Mouse (Mus musculus) hindbrain, embryonic 12.5 days (tissue): ENCODE measurements around the gene Pde4d. TPM values are rescaled to one million over a fixed set of nuclear protein-coding genes. Genes with fewer than 3 reads are reported as not detected.

Source experiments
- ATAC-seq: fragments of 200-750 bp; cut with Nextera tagmentation; 2 replicates; pipeline ENCODE4 v1.8.0; 2017; ENCODE audit warnings: moderate TSS enrichment; ENCODE audit not compliant: low FRiP score
- H3K27ac ChIP-seq: fragments of 300-500 bp; sonication (generic); 2 replicates; pipeline ENCODE4 v1.5.1; 2016; ENCODE audit warnings: mild to moderate bottlenecking
- H3K27me3 ChIP-seq: fragments of 300-500 bp; sonication (generic); 2 replicates; pipeline ENCODE4 v1.6.1; 2016; ENCODE audit warnings: mild to moderate bottlenecking
- H3K36me3 ChIP-seq: fragments of 300-500 bp; sonication (generic); 2 replicates; pipeline ENCODE4 v1.6.1; 2016; ENCODE audit warnings: mild to moderate bottlenecking
- H3K4me1 ChIP-seq: fragments of 300-500 bp; sonication (generic); 2 replicates; pipeline ENCODE4 v1.6.1; 2016
- H3K4me2 ChIP-seq: fragments of 300-500 bp; sonication (generic); replicated peaks from 2 replicates; pipeline ENCODE4 v1.6.1; 2016; ENCODE audit warnings: mild to moderate bottlenecking
- H3K4me3 ChIP-seq: fragments of 300-500 bp; sonication (generic); 2 replicates; pipeline ENCODE4 v1.5.1; 2016; ENCODE audit warnings: mild to moderate bottlenecking
- H3K9ac ChIP-seq: fragments of 300-500 bp; sonication (generic); 2 replicates; pipeline ENCODE4 v1.6.1; 2016; ENCODE audit warnings: mild to moderate bottlenecking, moderate library complexity
- H3K9me3 ChIP-seq: fragments of 300-500 bp; sonication (generic); replicated peaks from 2 replicates; pipeline ENCODE4 v1.6.1; 2016; ENCODE audit warnings: mild to moderate bottlenecking
- WGBS: fragments of 180-500 bp; shearing (Covaris S2); methylation state at CpG from one replicate; pipeline ENCODE4 v1.1.7; 2016; 5-methylcytosine and 5-hydroxymethylcytosine counted together
- polyA plus RNA-seq: library from polyadenylated mRNA; unstranded; fragments of >200 nt; fragmentation: Nextera tagmentation; extraction: Ambion mirVana; gene quantifications from 2 replicates; pipeline ENCODE4 v1.2.1, GENCODE M21; 2016

The Pde4d gene
- polyA plus RNA-seq, 1 experiment from 2014 or later = 20.6 TPM

GRCm38 (mm10) chr13:109829444-109829843 lies 1379.7 kb downstream of the Pde4d start:
- no peak for ATAC-seq
- no peak overlapping the region for H3K27ac ChIP-seq
- H3K27me3 ChIP-seq = no peaks in the 10 kb centered on the region
- no peak overlapping the region for H3K4me3 ChIP-seq
- 79% methylated on average over 3 of the region's 3 CpGs for WGBS
- H3K4me1 ChIP-seq = peaks cover 6% of the 10 kb centered on the region
- H3K9me3 ChIP-seq = no peaks in the 10 kb centered on the region
- no peak overlapping the region for H3K4me2 ChIP-seq
- no peaks in the 10 kb centered on the region for H3K36me3 ChIP-seq
- H3K9ac ChIP-seq = no peak overlapping the region

DNA sequence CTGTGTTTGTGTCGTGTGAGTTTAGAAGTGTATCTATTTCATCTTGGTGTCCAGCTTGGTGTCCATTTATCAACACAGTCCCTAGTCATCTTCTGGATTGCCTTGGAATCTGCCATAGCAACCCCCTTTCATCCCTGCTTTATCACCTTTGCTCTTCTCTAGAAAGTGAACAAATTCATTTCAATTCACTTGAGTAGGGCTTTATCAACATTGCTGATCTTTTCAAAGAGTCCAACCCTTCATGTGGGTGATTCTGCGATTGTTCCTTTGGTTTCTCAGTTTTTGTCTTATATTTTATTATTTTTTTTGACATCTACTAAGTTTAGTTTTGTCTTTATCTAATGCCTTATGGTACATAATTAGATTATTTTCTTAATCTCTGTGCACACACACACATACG lies 1385.2 kb downstream of the Pde4d start:
- Histone ChIP-seq H3K27ac (no peak overlapping the region), H3K4me1 (no peaks in the 10 kb centered on the region), H3K9me3 (no peaks in the 10 kb centered on the region), H3K36me3 (no peaks in the 10 kb centered on the region), H3K4me3 (no peak overlapping the region), H3K4me2 (no peak overlapping the region), H3K9ac (no peak overlapping the region), H3K27me3 (no peaks in the 10 kb centered on the region)
- 88% methylated on average over 3 of the region's 3 CpGs for WGBS
- no peak for ATAC-seq

GRCm38 (mm10) chr13:109837453-109837852 lies 1387.7 kb downstream of the Pde4d start:
- Histone ChIP-seq H3K4me2 (no peak overlapping the region), H3K4me1 (no peaks in the 10 kb centered on the region), H3K27me3 (no peaks in the 10 kb centered on the region), H3K36me3 (no peaks in the 10 kb centered on the region), H3K9ac (no peak overlapping the region), H3K27ac (no peak overlapping the region), H3K9me3 (no peaks in the 10 kb centered on the region), H3K4me3 (no peak overlapping the region)
- 90% methylated on average over 11 of the region's 11 CpGs for WGBS
- no peak for ATAC-seq

DNA sequence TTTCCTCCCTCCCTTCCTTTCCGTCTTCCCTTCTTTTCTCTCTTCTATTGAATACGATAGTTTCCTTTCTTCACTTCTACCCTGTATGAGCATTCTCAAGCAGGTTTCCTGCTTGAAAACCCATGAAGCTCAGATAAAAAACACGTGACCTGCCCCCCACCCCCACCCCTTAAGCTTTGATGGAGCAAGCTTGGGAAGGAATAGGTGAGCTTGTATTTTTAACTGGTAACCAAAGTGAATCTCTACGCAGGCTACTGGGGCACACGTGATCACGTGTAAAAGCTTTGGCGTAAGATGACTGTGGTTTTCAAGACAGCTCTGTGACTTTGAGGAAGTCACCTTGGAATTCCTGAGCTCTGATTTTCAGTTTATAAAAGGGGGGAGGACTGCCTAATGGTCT lies 1388.2 kb downstream of the Pde4d start:
- Histone ChIP-seq H3K36me3 (no peaks in the 10 kb centered on the region), H3K9me3 (no peaks in the 10 kb centered on the region), H3K4me1 (no peaks in the 10 kb centered on the region), H3K4me2 (no peak overlapping the region), H3K9ac (no peak overlapping the region), H3K4me3 (no peak overlapping the region), H3K27me3 (no peaks in the 10 kb centered on the region), H3K27ac (no peak overlapping the region)
- 91% methylated on average over 7 of the region's 7 CpGs for WGBS
- no peak for ATAC-seq

DNA sequence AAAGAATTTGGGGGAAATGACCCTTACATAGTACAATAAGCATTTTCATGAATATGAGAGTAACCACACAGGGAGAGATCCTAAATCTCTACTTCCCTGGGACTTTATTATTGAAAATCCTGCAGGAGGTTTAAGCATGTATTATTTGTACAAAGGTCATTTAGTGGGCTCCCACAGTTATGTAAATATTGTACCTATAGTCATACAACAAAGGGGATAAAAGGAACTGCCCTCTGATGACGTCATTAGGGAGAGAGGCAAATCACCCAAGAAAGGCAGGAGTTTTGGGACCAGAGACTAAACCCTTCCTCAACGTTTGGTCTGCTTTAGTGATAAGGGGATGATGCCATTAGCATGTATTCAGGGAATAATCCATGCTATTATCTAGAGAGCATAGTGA lies 1390.5 kb downstream of the Pde4d start:
- no peaks in the 10 kb centered on the region for H3K36me3 ChIP-seq
- ATAC-seq = no peak
- no peak overlapping the region for H3K4me2 ChIP-seq
- WGBS = 27% methylated on average over 2 of the region's 2 CpGs
- no peaks in the 10 kb centered on the region for H3K9me3 ChIP-seq
- no peak overlapping the region for H3K4me3 ChIP-seq
- H3K4me1 ChIP-seq = no peaks in the 10 kb centered on the region
- H3K27ac ChIP-seq = no peak overlapping the region
- no peak overlapping the region for H3K9ac ChIP-seq
- H3K27me3 ChIP-seq = no peaks in the 10 kb centered on the region

DNA sequence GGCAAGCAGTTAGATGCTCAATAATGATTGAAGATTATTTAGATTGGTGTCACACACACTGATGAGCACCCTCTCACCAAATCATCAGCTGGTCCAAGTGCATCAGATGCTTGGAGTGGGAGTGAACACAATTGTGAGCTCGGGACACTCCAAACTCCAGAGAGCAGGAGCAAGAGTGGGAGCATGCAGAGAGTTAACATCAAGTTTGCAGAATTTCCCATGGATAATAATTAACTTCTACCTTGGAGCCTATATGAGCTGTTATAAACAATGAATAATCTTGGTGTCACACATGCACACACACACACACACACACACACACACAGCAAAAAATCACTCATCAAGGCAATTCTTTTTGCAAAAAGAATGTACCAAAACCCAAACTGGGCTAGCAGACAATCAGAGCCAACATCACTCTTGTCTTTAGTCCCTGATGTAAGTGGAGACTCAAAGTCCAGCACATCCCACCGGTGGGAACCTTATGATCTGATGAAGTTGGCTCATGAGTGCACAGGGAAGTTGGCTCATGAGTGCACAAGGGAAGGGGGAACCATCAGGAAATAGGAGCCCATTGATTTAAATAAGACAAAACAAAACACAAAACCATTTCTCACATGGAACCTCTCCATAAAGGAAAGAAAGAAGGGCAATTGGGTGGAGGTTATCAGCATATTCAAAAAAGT lies 1391.5 kb downstream of the Pde4d start:
- H3K9me3 ChIP-seq = no peaks in the 10 kb centered on the region
- no peak for ATAC-seq
- H3K4me2 ChIP-seq = no peak overlapping the region
- no peak overlapping the region for H3K4me3 ChIP-seq
- 81% methylated on average over 2 of the region's 2 CpGs for WGBS
- H3K27me3 ChIP-seq = no peaks in the 10 kb centered on the region
- no peaks in the 10 kb centered on the region for H3K4me1 ChIP-seq
- H3K9ac ChIP-seq = no peak overlapping the region
- no peaks in the 10 kb centered on the region for H3K36me3 ChIP-seq
- H3K27ac ChIP-seq = no peak overlapping the region

DNA sequence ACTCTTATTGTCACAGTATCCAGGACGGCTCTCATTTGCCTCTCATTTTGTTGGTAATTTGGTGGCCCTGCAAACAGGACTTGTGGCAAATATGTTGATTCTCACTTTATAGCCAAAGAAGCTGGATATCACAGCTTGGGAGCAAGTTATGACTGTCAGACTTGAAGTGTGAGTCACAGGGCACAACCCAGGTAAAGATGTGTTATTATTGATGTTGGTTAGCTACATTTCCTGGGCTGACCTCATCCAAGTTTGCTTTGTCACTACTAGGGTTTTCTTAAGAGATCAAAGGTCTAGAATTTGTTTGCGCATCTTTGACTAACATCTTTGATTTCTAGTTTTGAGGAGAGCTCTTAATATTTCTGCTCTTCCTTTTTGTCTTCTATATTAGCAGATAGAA lies 1393.2 kb downstream of the Pde4d start:
- no peak overlapping the region for H3K4me3 ChIP-seq
- no peak overlapping the region for H3K27ac ChIP-seq
- H3K36me3 ChIP-seq = no peaks in the 10 kb centered on the region
- H3K4me2 ChIP-seq = no peak overlapping the region
- H3K27me3 ChIP-seq = no peaks in the 10 kb centered on the region
- no peak for ATAC-seq
- no peak overlapping the region for H3K9ac ChIP-seq
- no peaks in the 10 kb centered on the region for H3K4me1 ChIP-seq
- no peaks in the 10 kb centered on the region for H3K9me3 ChIP-seq
- 98% methylated on average over 2 of the region's 2 CpGs for WGBS

- H3K9ac ChIP-seq = no peak overlapping the region
- H3K4me3 ChIP-seq = no peak overlapping the region
- no peaks in the 10 kb centered on the region for H3K9me3 ChIP-seq
- no peak for ATAC-seq
- no peaks in the 10 kb centered on the region for H3K27me3 ChIP-seq
- H3K4me2 ChIP-seq = no peak overlapping the region
- H3K36me3 ChIP-seq = no peaks in the 10 kb centered on the region
- H3K4me1 ChIP-seq = no peaks in the 10 kb centered on the region
- 87% methylated on average over 6 of the region's 6 CpGs for WGBS
- no peak overlapping the region for H3K27ac ChIP-seq
Observed at GRCm38 (mm10) chr13:109844828-109845227, 1395.1 kb downstream of the Pde4d start.

DNA sequence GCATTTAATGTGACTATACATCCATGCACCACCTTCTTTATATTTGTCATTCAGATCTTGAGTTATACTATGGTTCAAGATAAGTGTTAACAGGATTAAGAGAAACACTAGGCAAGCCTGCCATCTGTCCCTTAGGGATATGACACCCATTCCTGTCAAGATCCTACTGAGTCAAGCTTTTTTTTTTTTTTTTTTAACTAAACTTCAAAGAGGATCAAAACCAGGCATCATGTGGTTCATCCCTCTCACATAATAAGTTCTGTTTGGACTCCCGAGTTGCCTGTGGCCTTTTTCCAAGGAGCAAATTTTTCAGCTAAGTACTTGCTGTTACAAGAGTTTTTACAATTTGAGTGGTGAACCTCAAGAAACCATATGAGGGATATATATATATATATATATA lies 1414.1 kb downstream of the Pde4d start:
- no peak for ATAC-seq
- Histone ChIP-seq H3K4me1 (no peaks in the 10 kb centered on the region), H3K4me3 (no peak overlapping the region), H3K27me3 (no peaks in the 10 kb centered on the region), H3K36me3 (no peaks in the 10 kb centered on the region), H3K9ac (no peak overlapping the region), H3K9me3 (no peaks in the 10 kb centered on the region), H3K27ac (no peak overlapping the region), H3K4me2 (no peak overlapping the region)
- 63% methylated on average over 1 of the region's 1 CpGs for WGBS

DNA sequence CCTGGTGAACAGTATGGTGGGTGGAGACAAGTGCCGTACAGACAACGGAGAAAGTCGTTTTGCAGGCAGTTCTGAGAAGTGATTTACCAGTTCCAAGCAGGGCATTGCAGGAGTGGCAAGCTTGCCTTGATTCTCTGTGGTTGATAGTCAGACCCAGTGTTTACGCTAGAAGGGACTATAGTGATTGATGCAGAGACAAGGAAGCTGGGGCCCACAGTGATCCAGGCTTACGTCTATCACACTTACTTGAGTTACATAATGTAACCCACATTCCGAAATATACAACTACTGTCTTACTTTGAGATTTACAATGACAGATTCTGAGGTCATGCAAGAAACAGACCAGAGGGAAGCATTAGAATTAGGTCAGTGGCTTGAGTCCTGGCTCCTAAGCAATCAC lies 1414.6 kb downstream of the Pde4d start:
- Histone ChIP-seq H3K27ac (no peak overlapping the region), H3K4me3 (no peak overlapping the region), H3K4me1 (no peaks in the 10 kb centered on the region), H3K9ac (no peak overlapping the region), H3K36me3 (no peaks in the 10 kb centered on the region), H3K4me2 (no peak overlapping the region), H3K27me3 (no peaks in the 10 kb centered on the region), H3K9me3 (no peaks in the 10 kb centered on the region)
- WGBS = 81% methylated on average over 6 of the region's 6 CpGs
- no peak for ATAC-seq

GRCm38 (mm10) chr13:109880392-109880791 lies 1430.6 kb downstream of the Pde4d start:
- H3K27ac ChIP-seq = no peak overlapping the region
- 56% methylated on average over 8 of the region's 8 CpGs for WGBS
- no peaks in the 10 kb centered on the region for H3K4me1 ChIP-seq

GRCm38 (mm10) chr13:109881161-109881857 lies 1431.6 kb downstream of the Pde4d start:
- H3K36me3 ChIP-seq = no peaks in the 10 kb centered on the region
- no peaks in the 10 kb centered on the region for H3K4me1 ChIP-seq
- H3K27ac ChIP-seq = no peak overlapping the region
- no peaks in the 10 kb centered on the region for H3K27me3 ChIP-seq
- no peaks in the 10 kb centered on the region for H3K9me3 ChIP-seq
- WGBS = 79% methylated on average over 11 of the region's 11 CpGs
- ATAC-seq = no peak
- H3K9ac ChIP-seq = no peak overlapping the region
- H3K4me3 ChIP-seq = no peak overlapping the region
- no peak overlapping the region for H3K4me2 ChIP-seq

More at GRCm38 (mm10) chr13:109880392-109880791, 1430.6 kb downstream of the Pde4d start:
- no peaks in the 10 kb centered on the region for H3K36me3 ChIP-seq
- H3K4me3 ChIP-seq = no peak overlapping the region
- H3K27me3 ChIP-seq = no peaks in the 10 kb centered on the region
- H3K9ac ChIP-seq = no peak overlapping the region
- no peak for ATAC-seq
- no peak overlapping the region for H3K4me2 ChIP-seq
- H3K9me3 ChIP-seq = no peaks in the 10 kb centered on the region

DNA sequence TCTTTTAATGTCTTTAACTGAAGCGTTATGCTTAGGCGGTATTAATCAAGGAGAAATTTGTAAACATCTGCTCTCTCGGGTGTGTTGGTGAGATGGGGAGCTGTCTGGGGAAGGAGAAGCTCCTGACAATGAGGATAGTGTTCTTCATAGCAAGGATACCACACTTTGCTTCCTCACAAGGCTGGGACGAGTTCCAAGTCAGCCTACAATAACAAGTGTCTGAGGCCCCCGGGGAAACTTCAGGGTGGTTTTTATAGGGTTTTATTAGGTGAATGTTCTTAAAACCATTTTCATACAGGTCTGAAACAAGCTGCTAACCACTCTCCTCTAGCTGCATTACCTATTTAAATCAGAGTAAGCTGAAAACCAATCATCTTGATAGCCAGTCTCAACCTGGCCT lies 1433.9 kb downstream of the Pde4d start:
- Histone ChIP-seq H3K4me2 (no peak overlapping the region), H3K9me3 (no peaks in the 10 kb centered on the region), H3K27me3 (no peaks in the 10 kb centered on the region), H3K36me3 (no peaks in the 10 kb centered on the region), H3K9ac (no peak overlapping the region), H3K27ac (no peak overlapping the region), H3K4me1 (no peaks in the 10 kb centered on the region), H3K4me3 (no peak overlapping the region)
- ATAC-seq = no peak
- WGBS = 74% methylated on average over 5 of the region's 5 CpGs
